Mouse (Mus musculus) ovary, postnatal 14 days (tissue): Measurements from ENCODE around the gene Adh6b.

Source experiments
- DNase-seq: peaks from one replicate; pipeline ENCODE4 v3.0.0; 2022; ENCODE audit warnings: low spot score

Adh6b gene

DNA sequence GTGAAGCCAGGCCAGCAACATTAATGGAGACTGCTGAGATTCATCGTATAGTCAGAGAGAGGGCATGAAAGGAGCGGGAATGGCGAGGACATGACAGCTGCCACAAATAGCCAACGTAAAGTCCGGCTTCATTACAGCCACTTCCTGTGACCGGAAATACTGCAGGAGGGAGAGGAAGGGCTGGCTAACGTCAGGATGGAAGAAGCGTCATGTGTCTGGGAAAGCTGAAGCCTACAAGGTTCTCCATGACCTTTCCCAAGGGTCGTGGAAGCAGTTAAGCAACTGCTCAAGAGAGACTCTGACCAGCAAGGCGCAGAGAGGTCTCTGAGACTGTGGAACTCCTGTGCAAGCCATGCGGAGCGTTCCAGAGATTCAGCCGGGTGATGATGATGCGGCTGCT lies at the start of gene Adh6b:
Adh6b (plus strand) TSS at position 305 of the 400 bp plus-strand sequence.
- no peak for DNase-seq

DNA sequence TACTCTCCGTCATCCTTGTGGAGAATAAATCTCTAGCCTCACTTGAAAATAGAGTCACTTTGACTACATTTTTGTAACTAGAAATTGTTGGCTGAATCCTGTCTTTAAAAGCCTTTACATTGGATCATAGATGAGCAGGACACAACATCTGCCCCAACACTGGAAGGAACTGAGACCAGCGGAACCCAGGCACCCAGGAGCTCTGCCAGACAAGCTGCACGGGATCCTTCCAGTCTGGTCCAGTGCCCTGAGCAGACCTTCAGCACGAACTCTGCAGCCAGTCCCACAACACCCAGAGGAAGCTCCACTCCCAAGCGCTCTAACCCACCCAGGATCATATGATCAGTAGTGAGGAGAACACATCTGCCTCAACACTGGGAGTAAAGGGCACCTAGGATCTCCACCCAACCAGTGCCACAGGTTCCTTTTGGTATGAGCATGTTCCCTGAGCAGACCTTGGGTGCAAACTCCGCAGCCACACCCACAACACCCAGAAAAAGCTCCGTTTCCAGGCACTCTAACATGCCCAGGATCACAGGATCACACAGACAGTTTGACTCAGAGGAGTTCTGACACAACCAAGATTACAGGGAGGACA lies 48.2 kb upstream of the Adh6b start:
- no peak for DNase-seq

DNA sequence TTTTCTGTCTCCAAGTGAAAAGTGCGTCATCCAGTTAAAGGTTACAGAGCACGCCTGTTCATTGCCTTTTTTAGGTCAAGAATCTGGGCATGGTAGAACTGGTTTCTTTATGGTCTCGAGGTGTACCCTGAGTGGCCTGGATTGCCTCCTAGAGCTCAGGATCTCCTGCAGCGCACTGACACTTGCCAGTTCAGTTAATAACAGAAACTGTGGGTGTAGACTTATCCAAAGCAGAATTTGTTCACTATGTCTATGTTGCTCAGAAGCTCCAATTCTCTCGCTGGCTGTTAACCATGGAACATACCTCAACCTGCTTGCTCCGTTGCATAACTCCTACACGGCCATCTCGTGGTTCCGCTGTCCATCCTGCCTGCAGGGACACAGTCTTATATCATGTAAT lies 41.4 kb upstream of the Adh6b start:
- DNase-seq: no peak

DNA sequence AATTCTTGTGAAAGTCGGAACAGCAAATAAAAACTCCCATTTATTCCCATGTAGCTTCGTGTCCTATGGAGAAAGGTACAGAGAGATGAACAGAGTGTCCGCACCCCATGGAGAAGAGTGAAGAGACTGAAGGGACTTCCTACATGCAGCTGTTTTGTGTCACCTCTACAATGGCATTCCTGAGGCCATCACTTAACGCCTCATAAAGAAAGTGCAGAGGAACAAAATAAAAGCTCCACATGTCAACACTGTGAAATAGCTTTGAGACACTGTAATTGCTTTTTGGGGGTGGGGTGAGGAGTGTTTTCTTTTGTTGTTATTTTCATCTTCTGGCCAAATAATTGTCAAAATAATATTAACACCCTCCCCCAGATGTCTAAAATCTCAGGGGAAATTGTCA lies 38.9 kb upstream of the Adh6b start:
- DNase-seq: no peak

DNA sequence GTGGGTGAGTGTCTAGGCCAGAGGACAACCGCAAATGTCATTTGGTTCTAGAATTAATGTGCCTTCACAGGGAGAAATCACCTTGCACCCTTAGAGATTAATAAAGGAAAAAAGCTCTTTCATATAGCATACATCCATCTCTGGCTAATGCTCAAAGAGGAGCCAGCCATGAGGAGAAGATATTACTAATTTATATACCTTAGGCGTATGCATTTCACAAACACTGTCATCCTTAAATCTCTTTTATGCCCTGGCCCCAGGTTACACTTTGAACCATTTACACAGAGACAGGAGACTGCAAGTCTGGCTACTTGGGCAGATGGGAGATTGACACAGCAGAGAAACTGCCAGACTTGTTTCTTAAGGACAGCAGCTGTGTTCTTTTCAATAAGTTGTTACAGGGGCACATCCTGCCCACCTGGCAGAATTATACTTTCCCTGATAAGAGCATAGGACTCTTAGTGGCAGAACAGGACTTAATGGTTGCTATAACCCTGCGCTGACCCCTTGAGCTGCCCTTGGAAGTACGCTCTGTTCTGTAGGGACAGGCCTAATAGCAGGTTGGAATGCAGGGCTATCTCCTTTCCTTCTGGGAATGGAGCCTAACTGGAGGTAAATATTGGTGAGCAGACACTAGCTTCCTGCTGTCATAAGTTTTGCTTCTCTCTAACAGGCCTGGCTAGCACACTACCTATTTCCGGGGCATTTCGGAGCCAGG lies 37.6 kb upstream of the Adh6b start:
- DNase-seq: no peak

DNA sequence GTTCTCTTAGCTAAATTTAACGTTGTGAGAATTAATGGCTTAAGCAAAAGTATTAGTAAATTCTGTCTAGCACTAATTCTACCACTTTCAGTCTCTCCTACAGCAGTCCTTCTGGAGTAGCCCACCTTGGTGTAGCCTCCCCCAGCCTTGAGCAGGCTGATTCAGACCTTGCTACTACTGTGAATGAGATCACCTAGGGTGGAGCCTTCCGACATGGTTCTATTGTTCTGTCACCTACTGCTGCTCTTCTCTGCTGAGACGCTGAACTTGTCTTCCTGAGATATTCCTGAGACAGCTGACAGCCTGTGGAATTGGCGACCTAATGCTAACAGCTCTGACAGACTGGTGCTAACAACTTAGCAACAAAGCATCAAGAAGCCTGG lies 37.1 kb upstream of the Adh6b start:
- DNase-seq: no peak

DNA sequence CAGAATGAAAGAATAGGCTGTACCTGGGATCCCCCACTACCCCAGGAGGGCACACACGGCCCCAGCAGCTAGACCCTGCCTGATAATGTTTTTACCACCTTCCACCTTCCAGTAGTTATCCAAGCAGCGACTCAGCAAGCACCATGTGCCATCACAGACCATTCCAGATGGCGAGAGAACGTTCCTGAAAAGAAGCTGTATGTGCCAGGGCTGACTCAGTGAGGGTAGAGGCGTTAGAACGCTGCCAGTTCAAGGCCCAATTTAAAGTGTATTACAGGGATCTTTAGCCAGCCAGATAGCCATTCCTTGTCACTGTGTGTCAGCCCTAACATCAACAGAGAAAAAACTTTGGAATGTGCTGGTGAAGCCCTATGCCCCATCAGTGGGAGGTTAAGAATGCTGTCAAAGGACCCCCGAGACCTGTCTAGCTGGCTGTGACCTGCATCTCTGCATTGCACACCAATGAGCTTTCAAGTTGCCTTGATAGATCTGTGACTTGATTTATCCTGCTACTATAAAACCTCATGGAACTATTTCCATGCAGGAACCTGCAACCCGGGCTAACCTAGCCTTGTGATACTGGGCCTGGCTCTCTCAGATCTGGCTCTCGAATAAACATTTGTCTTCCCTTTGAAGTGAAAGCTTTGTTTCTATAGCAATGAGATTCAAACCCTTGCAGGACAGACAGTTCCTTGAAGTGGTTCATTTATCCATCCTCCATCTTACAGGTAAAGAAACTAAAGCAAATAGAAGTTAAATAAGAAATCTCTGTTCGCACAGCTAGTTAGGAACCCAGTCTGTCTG lies 35.9 kb upstream of the Adh6b start:
- DNase-seq: no peak

DNA sequence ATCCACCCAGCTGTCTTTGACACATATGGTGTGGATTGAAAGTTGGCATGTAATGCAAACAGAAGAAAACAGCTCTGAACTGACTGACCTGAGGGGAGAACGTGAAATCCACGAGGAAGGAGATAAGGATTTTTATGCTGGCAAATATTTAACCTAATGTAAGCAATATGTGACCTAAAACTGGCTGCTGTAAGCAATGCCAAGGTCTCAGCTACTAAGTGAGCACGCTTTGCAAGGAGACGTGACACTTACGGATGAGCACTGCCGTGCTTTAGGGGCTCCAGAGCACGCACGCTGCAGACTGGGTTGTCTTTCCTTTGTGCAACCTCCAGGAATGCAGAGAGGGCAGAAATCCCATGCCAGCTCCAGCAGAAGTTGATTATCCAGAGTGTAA lies 35.3 kb upstream of the Adh6b start:
- no peak for DNase-seq

DNA sequence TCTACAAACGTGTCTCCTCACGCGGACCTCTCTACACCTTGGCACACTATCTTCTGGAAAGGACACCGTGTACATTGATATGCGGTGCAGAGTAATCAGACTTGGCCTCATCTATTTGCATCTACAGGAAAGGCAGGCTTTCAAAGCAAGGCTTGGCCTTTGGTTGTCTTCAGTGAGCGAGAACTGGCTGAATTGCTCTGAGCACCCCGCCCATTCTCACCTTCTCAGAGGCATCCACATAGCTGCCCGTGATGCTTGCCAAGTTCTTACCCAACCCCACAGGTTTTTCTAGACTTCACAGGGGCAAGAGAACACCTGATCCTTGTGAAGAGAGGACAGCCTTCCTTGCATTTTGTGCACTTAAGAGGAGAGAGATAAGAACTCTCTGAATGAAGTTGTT lies 31.7 kb upstream of the Adh6b start:
- DNase-seq: no peak

DNA sequence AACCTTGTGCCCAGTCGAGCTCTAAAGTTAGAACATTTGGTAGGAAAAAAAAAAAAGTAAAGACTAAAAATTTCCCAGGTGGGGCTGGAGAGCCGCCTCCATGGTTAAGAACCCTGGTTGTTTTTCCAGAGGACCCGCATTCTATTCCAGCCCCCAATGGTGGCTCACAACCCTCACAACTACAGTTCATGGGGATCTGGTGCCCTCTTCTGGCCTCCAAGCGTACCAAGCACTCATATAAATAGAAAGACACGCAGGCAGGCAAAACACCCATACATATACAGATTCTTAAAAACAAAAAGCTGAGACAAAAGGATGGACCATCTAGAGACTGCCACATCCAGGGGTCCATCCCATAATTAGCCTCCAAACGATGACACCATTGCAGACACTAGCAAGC lies 30.6 kb upstream of the Adh6b start:
- DNase-seq: no peak

DNA sequence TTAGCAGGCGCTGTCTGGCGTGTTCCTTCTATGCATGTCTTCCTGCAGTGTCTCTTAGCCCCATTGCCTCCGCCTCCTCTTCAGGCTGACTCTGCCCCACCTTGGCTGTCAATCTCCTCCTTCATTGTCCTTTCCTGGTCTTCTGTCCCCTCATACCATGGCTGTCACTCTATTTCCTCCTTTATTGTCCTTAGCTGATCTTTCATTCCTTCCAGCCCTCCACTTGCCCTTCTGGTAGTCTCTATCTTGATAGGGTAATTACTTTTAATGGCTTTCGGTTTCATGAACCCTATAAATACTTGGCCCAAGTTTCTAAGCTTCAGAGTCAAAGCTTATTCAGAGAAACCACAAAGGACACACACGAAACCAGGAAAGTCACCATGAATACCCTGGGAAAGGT lies 28.6 kb upstream of the Adh6b start, which contains the start of gene Adh6a:
Adh6a (plus strand) TSS at position 322 of the 400 bp plus-strand sequence.
- DNase-seq: no peak

DNA sequence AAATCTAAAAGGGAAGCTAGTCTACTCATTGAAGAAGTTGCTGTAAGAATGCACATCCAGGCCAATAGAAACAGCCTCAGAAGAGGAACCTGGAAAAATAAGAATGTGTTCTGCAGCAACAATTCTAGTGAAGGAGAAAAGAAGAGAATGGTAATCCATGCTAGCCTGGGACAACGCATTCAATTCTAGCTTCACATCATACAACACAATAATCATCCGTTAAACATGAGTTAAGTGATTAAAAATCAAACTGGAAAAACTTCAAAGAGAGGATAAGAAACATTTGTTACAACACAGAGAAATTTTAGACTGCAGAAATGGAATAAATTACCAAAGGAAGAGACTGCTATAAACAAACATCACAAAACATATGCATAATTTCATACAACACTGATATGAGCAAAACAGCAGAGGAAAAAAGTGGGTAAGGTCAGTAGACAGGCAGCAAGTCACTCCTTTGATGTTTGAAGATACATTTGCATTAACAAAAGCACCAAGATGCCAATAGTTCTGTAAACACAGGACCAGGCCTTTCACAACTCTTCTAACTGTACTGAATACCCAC lies 24.6 kb upstream of the Adh6b start:
- no peak for DNase-seq

DNA sequence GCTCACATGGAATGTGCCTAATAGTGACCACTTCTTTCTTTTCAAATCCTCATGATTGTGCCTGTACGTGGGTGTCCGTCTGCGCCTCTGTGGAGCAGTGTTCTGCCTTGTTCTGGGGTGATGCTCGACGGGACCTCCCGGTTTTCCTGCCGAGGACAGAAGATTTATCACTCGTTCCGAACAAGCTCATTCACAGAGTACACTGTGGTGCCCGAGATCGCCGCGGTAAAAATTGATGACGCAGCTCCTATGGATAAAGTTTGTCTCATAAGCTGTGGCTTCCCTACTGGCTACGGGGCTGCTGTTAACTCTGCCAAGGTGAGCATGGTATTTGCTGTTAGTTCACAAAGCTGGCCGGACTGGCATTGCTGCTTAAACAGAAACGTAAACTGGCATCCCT lies 16.6 kb upstream of the Adh6b start:
- no peak for DNase-seq

DNA sequence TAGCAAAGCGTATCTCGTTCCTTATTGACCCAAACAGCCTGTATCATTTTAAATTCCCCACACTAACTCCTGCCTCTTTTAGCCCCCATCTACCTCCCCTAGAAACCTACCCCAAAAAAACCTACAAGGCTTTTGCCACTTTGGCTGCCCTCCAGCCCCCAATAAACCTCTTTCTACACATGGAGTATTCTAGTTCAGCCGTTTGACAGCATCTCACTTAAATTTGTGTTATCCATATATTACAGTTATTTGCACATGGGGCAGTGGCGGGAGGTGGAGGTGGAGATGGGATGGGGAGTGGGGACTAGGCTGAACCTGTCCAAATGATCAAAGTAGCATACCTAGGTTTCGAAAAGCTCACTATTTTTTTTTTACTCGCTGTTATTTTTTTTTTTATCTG lies 16.1 kb upstream of the Adh6b start:
- no peak for DNase-seq

DNA sequence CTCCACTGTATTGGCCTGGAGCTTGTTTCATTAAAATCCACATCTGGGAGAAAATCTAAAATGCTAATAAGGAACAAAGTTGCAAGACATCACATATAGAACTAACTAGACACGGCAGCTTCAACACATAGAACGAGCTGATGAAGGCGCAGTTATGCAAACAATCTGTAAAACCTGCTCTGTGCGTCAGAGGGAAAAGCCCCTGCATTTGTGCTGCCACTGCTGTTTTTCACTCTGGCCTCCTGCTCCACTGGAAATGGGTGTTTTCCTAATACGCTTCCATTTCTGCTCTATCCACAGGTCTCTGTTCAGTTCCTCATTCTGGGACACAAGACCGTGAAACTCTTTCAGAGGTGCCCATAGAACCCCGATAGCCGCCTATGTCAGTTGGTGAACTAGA lies 7.7 kb upstream of the Adh6b start:
- no peak for DNase-seq

DNA sequence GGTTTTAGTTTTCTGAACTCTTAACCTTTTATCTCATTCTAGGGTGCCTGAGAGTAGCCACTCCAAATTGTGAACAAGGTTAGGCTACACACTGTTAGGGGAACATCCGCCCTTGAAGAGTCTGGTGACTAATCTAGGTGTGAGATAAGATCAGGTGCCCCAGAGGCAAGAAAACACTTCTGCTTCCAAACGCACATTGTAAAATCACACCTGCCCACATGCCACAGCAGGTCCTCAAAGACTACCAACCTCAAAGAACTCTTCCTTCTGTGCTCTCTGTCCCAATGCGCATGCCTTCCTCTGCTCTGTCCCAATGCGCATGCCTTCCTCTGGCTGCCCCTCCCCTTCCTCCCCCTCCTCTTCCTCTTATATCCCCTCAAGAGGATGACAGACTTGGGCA lies 7.3 kb upstream of the Adh6b start:
- no peak for DNase-seq

DNA sequence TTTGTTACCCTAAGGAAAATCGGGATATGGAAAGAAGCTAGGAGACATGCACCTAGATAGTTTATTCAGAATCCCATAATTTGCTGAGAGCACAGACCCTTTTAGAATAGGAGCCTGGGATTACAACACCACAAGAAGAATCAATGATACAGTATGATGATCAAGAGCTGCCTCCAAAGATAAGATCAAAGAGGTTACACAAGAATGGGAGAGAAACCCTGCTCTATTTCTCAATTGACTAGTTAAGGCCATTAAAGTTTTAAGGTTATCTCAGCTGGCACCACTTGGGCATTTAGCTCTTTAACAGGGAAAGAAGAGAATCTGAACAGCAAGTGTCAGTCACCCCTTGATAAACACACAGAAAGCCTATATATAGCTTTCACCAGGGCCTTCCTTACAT lies 6.0 kb upstream of the Adh6b start:
- DNase-seq: no peak

DNA sequence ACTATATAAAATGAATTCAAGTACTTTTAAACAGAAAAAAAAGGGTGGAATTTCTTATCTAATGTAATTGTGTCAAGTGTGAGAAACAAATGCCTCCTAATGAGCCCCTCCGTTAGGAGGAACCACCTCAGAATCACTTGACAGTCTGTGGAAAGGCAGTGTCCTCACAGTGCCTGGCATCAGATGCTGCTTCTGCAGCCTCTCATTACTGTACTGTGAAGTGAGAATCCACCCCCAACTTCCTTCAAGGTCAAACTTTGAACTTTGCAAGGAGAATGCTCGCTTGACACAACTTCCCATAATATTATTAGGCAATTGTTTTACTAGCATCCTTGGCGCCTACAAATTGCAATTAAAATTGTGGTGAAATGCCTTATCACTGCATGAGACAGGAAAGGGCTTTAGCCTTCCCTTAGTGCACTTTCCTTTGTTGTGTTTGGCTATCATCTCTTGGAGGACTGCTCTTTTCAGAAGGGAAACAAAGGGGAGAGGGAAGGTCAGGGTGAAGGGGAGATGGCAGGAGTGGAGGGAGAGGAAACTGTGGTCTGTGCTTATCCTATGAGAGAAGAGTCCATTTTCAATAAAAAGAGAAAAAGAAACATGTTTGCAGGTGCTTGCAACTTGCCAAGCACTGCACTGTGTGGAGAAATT lies 5.3 kb upstream of the Adh6b start:
- DNase-seq: no peak

DNA sequence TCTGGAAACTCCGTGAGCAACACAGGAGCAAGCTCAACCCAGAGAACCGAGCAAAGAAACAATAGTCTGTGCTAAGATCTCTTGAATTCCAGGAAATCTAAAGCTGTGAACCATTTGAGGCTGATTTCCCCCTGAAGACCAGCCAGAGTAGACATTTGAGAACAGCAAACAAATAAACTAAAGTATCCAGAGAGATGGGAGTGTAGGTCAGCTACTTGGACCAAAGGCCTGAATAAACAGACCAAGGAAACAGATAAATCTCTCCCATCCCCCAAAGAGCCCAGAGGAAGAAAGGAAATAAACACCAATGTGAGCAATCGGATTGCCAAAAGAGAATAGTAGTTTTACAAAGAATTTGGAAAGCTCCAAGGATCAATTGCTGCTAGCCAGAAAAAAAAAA lies 5.5 kb downstream of the Adh6b start:
- DNase-seq: no peak

DNA sequence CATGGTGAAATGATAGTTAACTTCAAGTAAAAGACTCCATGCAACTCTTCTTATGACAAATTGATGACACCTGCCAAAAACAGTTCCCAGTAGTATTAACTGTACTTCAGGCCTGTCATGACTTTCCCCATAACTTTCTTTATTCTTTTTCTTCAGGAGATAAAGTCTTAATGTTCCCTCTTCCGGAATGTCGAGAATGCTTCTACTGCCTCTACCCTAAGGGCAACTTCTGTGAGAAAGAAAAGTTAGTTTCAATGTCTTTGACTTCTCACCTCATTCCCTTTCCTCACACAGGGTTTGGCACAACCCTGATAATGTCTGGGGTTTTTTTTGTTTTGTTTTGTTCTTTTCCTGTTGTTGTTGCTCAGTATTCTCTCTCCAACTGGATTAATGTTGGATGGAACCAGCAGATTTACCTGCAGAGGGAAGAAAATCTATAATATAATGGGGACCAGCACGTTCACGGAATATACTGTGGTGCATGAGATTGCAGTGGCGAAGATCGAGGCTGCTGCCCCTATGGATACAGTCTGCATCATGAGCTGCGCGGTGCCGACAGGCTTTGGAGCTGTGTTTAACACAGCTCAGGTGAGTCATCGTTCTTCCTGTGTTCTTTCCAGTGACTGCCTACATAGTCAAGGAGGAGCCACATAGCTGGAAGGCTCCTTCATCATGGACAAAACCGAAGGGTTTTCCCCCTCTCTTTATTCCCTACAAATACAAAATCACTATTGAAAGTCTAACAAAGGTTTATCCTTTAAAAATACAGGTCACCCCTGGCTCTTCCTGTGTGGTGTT lies 10.6 kb downstream of the Adh6b start:
- no peak for DNase-seq

DNA sequence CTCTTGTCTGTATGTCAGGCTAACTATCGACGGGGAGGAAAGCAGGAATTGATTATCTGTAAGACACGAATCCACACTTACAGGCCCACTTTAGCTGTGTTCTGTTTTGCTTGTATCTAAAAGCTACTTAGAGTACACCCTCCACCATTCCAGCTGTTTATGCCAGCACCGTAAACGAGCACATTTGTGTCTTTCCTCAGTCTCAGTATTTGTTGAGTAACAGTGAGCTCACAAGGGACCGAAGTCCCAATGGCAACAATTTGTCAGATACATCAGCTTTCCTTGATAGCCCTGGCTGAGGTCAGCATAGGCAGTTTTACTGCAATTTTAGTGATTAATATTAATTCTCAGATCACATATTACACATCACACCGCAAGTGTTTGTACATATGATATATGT lies 17.3 kb downstream of the Adh6b start:
- no peak for DNase-seq

DNA sequence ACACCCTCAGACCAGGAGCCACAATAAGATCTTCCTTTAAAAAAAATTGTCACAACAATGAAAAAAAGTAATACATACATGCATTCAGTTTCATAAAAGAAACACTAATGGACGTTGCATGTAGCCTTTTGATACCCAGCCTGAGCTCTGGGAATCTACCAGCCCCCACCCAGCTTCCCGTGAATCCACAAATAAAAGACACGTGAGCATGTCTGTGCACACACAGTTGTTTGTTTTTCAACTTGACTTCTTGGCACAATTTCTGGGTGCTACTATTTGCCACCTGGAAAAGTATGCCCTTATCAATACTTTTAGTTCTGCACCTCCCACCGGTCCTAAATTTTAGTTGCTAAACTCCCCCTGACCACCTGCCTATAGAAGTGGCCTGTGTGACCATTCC lies 19.1 kb downstream of the Adh6b start:
- no peak for DNase-seq
